ENCODE assay signal across 22 mouse cellular contexts in the genomic region with DNA sequence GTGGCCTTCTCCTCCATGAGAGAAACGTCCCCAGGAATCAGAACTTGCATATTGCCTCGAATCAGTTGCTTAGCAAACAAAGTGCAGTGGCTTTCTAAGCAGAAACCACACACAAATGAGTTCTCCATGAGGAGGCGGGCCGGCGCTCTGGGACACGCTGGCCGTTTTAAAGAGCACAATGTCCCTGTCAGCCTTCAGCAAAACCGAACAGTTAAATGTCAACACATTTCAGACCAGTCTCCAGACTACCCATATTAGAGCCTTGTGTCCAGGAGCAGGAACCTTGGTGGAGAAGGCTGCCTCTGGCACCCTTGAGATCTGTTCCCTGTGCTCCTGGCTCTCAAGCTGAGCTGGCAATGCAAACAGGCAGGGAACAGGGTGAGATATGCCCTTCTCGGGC. TPM values are rescaled to one million over a fixed set of nuclear protein-coding genes. Genes with fewer than 3 reads are reported as not detected.
DNase-seq lines count a peak whose midpoint lies in the region; ATAC-seq lines count a peak whose summit lies in the region.
"Had no signal": no experiment of that assay in that cellular context is flagged by ENCODE, and none has a peak within 500 bp of the region (broad histone marks: within the 10 kb centered on the region; RNA-seq: fewer than 3 reads in every experiment).

No protein-coding gene starts in this region.

- peaks cover 29% of the 10 kb centered on the region for H3K4me1 ChIP-seq in heart, embryonic 16.5 days (ENCODE audit: control insufficient read depth, insufficient read depth, low read length)
- peaks cover 73% of the 10 kb centered on the region for H3K4me1 ChIP-seq in neural tube, embryonic 13.5 days (replicated peaks)
- H3K4me1 ChIP-seq in limb, embryonic 10.5 days, result peaks cover 88% of the 10 kb centered on the region

- no peak for ATAC-seq in heart, embryonic 16.5 days (replicated peaks; ENCODE audit: extremely low read depth, insufficient read depth, low FRiP score)
- no peak for ATAC-seq in neural tube, embryonic 13.5 days (ENCODE audit: low read depth)
- no peak for ATAC-seq in frontal cortex, adult (ENCODE audit: low TSS enrichment)
- ATAC-seq: liver, embryonic 12.5 days had no signal

- H3K9me3 ChIP-seq in heart, embryonic 16.5 days (replicated peaks; ENCODE audit: control insufficient read depth, low read length), result no peaks in the 10 kb centered on the region
- no peaks in the 10 kb centered on the region for H3K9me3 ChIP-seq in neural tube, embryonic 13.5 days
- no peaks in the 10 kb centered on the region for H3K9me3 ChIP-seq in limb, embryonic 10.5 days (replicated peaks)
- H3K9me3 ChIP-seq: forebrain, embryonic 12.5 days; liver, embryonic 12.5 days; stomach, embryonic 15.5 days had no signal

- 48% methylated on average over 9 of the region's 9 CpGs for WGBS in heart, embryonic 16.5 days
- 56% methylated on average over 9 of the region's 9 CpGs for WGBS in neural tube, embryonic 13.5 days
- WGBS in limb, embryonic 10.5 days, result 85% methylated on average over 9 of the region's 9 CpGs

- H3K9ac ChIP-seq in heart, embryonic 16.5 days (ENCODE audit: low read length), result peak overlapping the region; percentile 18; the same call in 1 of the 2 replicates
- no peak overlapping the region for H3K9ac ChIP-seq in neural tube, embryonic 13.5 days
- H3K9ac ChIP-seq: forebrain, embryonic 12.5 days; liver, embryonic 12.5 days; stomach, embryonic 15.5 days had no signal

- no peak for DNase-seq in heart, adult 9 months (ENCODE audit: low spot score in 2 of 2)
- DNase-seq in neural tube, embryonic 10.5 days (ENCODE audit: extremely low spot score, low spot score), result no peak
- DNase-seq in limb, embryonic 10.5 days (ENCODE audit: low spot score), result no peak
- DNase-seq in kidney, adult 11 months, result no peak
- DNase-seq: adrenal gland, postnatal 10 days; cerebellum, adult 11 months; cerebellum, postnatal 10 days; gastrocnemius, postnatal 25 days; heart, postnatal 10 days; kidney, adult 8-10 months; kidney, postnatal 25 days; left cerebral cortex, postnatal 4 days; lung, adult 2 months; retina, postnatal 1 day; thymus, adult 2 months had no signal

- H3K27ac ChIP-seq in heart, embryonic 16.5 days (ENCODE audit: low read length), result no peak overlapping the region
- H3K27ac ChIP-seq in neural tube, embryonic 13.5 days (replicated peaks), result 0 out of 2 replicates have a peak overlapping the region, but pooled peaks have one; percentile 13
- peak overlapping the region; percentile 58; the same call in 1 of the 2 replicates for H3K27ac ChIP-seq in limb, embryonic 10.5 days
- H3K27ac ChIP-seq: forebrain, embryonic 12.5 days; liver, embryonic 12.5 days; stomach, embryonic 15.5 days had no signal

- H3K27me3 ChIP-seq in heart, embryonic 16.5 days (ENCODE audit: control insufficient read depth, insufficient read depth, low read length), result no peaks in the 10 kb centered on the region
- H3K27me3 ChIP-seq in neural tube, embryonic 13.5 days, result no peaks in the 10 kb centered on the region
- no peaks in the 10 kb centered on the region for H3K27me3 ChIP-seq in limb, embryonic 10.5 days (ENCODE audit: low read depth, poor library complexity, severe bottlenecking)
- H3K27me3 ChIP-seq: forebrain, embryonic 12.5 days; liver, embryonic 12.5 days; stomach, embryonic 15.5 days had no signal

- no peaks in the 10 kb centered on the region for H3K36me3 ChIP-seq in heart, embryonic 16.5 days (ENCODE audit: control insufficient read depth, insufficient read depth)
- H3K36me3 ChIP-seq in neural tube, embryonic 13.5 days, result no peaks in the 10 kb centered on the region
- peaks cover 8% of the 10 kb centered on the region for H3K36me3 ChIP-seq in limb, embryonic 10.5 days
- H3K36me3 ChIP-seq: forebrain, embryonic 12.5 days; liver, embryonic 12.5 days; stomach, embryonic 15.5 days had no signal

- no peak overlapping the region for H3K4me3 ChIP-seq in heart, embryonic 16.5 days (ENCODE audit: low read length)
- no peak overlapping the region for H3K4me3 ChIP-seq in neural tube, embryonic 13.5 days
- H3K4me3 ChIP-seq in limb, embryonic 10.5 days, result no peak overlapping the region
- H3K4me3 ChIP-seq: forebrain, embryonic 12.5 days; liver, embryonic 12.5 days; megakaryocyte, embryonic 14.5 days; stomach, embryonic 15.5 days had no signal

- H3K4me2 ChIP-seq in heart, embryonic 16.5 days (ENCODE audit: low read depth, low read length), result no peak overlapping the region
- no peak overlapping the region for H3K4me2 ChIP-seq in neural tube, embryonic 13.5 days
- H3K4me2 ChIP-seq: forebrain, embryonic 12.5 days; liver, embryonic 12.5 days; stomach, embryonic 15.5 days had no signal

RNA-seq across cellular contexts. Expression of a gene that starts 53.7 kb away (rescaled TPM):
- polyA plus RNA-seq in heart, embryonic 16.5 days (2015; fragmentation: Nextera tagmentation; extraction: Ambion mirVana), result 115 and 122 TPM in 2 replicates
- polyA plus RNA-seq in neural tube, embryonic 13.5 days (2015; fragmentation: Nextera tagmentation; extraction: Ambion mirVana), result 108 and 112 TPM in 2 replicates
- polyA plus RNA-seq in limb, embryonic 10.5 days (2016; fragmentation: Nextera tagmentation; extraction: Ambion mirVana), result 139 and 140 TPM in 2 replicates

RNA-seq across cellular contexts. Expression of a gene that starts 53.7 kb away (rescaled TPM):
- polyA plus RNA-seq in heart, embryonic 16.5 days (2015; fragmentation: Nextera tagmentation; extraction: Ambion mirVana), result 29.1 and 31.7 TPM in 2 replicates
- polyA plus RNA-seq in neural tube, embryonic 13.5 days (2015; fragmentation: Nextera tagmentation; extraction: Ambion mirVana), result 19.7 and 20.8 TPM in 2 replicates
- 29.5 and 33.0 TPM in 2 replicates for polyA plus RNA-seq in limb, embryonic 10.5 days (2016; fragmentation: Nextera tagmentation; extraction: Ambion mirVana)
